Mouse (Mus musculus) C2C12 (cell line): ENCODE data around the gene Commd4.

Source experiments
- CTCF ChIP-seq: IDR thresholded peaks from one replicate; pipeline ENCODE4 v1.5.1; 2011; ENCODE audit not compliant: control insufficient read depth, insufficient read depth, insufficient read length
- MYOG ChIP-seq: IDR thresholded peaks from one replicate; pipeline ENCODE4 v1.6.1; 2011; ENCODE audit not compliant: control insufficient read depth, insufficient read length; ENCODE audit errors: extremely low read depth

DNA sequence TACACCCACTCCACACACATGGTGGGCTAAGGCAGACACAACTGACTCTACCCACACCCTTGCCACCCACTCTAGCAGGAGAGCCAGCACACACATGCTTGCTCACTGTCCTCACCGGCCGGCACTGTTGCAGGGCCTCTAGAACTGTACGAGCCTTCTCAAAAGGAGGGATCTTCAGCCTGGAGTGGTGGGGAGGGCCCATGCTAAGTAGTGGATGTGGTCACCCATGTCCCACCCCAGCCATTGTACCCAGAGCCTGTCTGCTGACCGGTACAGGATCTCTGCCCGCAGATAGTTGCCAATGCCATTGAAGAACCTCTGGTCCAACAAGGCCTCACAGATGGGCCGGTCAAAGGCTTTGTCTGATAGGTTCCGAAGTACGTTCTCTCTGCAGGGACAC is 13.3 kb downstream of the Commd4 start:
- TF ChIP-seq CTCF (no peak), MYOG (no peak)
